10 mouse cellular contexts compared by ENCODE assay signal in genomic region chr1:65046401-65047109, GRCm38 (mm10). TPM values are rescaled to one million over a fixed set of nuclear protein-coding genes. Genes with fewer than 3 reads are reported as not detected.
A peak's percentile ranks its signal among the peaks of the same experiment; 100 is the strongest.
DNase-seq lines count a peak whose midpoint lies in the region; ATAC-seq and TF ChIP-seq lines count a peak whose summit lies in the region.
"Had no signal": no experiment of that assay in that cellular context is flagged by ENCODE, and none has a peak within 500 bp of the region (broad histone marks: within the 10 kb centered on the region; RNA-seq: fewer than 3 reads in every experiment).

No protein-coding gene starts in this region.

- no peak overlapping the region for H3K4me2 ChIP-seq in liver, embryonic 12.5 days
- H3K4me2 ChIP-seq: neural tube, embryonic 12.5 days had no signal

- intact Hi-C loops in heart, postnatal 14 days (cut with DNase I) = loop anchor here (5.0 kb wide), 1 partner anchor 131 kb away; no protein-coding TSS in a partner anchor

- H3K4me3 ChIP-seq in liver, adult 2 months (ENCODE audit: insufficient read depth, low read depth, low read length) = no peak overlapping the region
- no peak overlapping the region for H3K4me3 ChIP-seq in liver, embryonic 12.5 days
- H3K4me3 ChIP-seq: neural tube, embryonic 12.5 days had no signal

- CTCF ChIA-PET in Patski (lab: Charles Lee) = interaction anchor here (1.5 to 1.8 kb wide), 2 partner anchors 11 to 133 kb away, joined by 3 to 12 read pairs; no protein-coding TSS in a partner anchor

- WGBS in liver, adult 2 months = 32% methylated on average over 8 of the region's 8 CpGs
- 27% methylated on average over 8 of the region's 8 CpGs for WGBS in liver, embryonic 12.5 days (ENCODE audit: insufficient replicate concordance)

- POLR2A ChIA-PET in Patski (lab: Charles Lee) = interaction anchor here (1.5 kb wide), 1 partner anchor 133 kb away, joined by 3 read pairs; no protein-coding TSS in a partner anchor

- H3K9ac ChIP-seq in liver, adult 2 months (ENCODE audit: low read depth, low read length) = no peak overlapping the region
- H3K9ac ChIP-seq in liver, embryonic 12.5 days = no peak overlapping the region
- H3K9ac ChIP-seq: neural tube, embryonic 12.5 days had no signal

- H3K27ac ChIP-seq in liver, adult 2 months (replicated peaks; ENCODE audit: insufficient read depth, low read depth, low read length) = no peak overlapping the region
- no peak overlapping the region for H3K27ac ChIP-seq in liver, embryonic 12.5 days
- H3K27ac ChIP-seq: neural tube, embryonic 12.5 days had no signal

- no peaks in the 10 kb centered on the region for H3K27me3 ChIP-seq in liver, adult 2 months (ENCODE audit: control insufficient read depth, insufficient read depth, low read length)
- no peaks in the 10 kb centered on the region for H3K27me3 ChIP-seq in liver, embryonic 12.5 days (replicated peaks)
- peaks cover 26% of the 10 kb centered on the region for H3K27me3 ChIP-seq in Patski
- H3K27me3 ChIP-seq: neural tube, embryonic 12.5 days had no signal

- in situ Hi-C loops in Patski (cut with MboI; ENCODE audit: low pct_unique_long_range_greater_than_20kb) = loop anchor here (5.0 kb wide), 1 partner anchor 131 kb away; no protein-coding TSS in a partner anchor

- 0 out of 2 replicates have a peak, but pooled peaks have one; percentile 23 for TF ChIP-seq CTCF in liver, adult 2 months (IDR thresholded peaks at IDR 0.05; ENCODE audit: low read depth, low read length)
- TF ChIP-seq CTCF in Patski (IDR thresholded peaks at IDR 0.05) = peak; percentile 80

- DNase-seq in cerebellum, adult 8-10 months = peak; percentile 10
- no peak for DNase-seq in cerebellum, adult 9-11 months
- DNase-seq in liver, adult 2 months (ENCODE audit: extremely low read depth, low read depth, low spot score) = peak; percentile 26
- DNase-seq in Patski (ENCODE audit: low read depth, low spot score) = peak; percentile 4
- DNase-seq in heart, postnatal 14 days = peak; percentile 4 to 41
- DNase-seq in lung, postnatal 10 days = peak; percentile 39
- DNase-seq in ovary, postnatal 10 days (ENCODE audit: low spot score) = no peak

- no peaks in the 10 kb centered on the region for H3K9me3 ChIP-seq in liver, embryonic 12.5 days (replicated peaks)
- H3K9me3 ChIP-seq: neural tube, embryonic 12.5 days had no signal

- H3K36me3 ChIP-seq in liver, adult 2 months (ENCODE audit: control insufficient read depth, insufficient read depth, low read length) = no peaks in the 10 kb centered on the region
- no peaks in the 10 kb centered on the region for H3K36me3 ChIP-seq in liver, embryonic 12.5 days
- H3K36me3 ChIP-seq: neural tube, embryonic 12.5 days had no signal

- no peaks in the 10 kb centered on the region for H3K79me2 ChIP-seq in liver, adult 2 months (ENCODE audit: control insufficient read depth, insufficient read depth, low read length)

- no peak for TF ChIP-seq POLR2A in liver, adult 2 months (IDR thresholded peaks at IDR 0.05; ENCODE audit: extremely low read depth, insufficient read depth, low read length)

- ATAC-seq in liver, embryonic 12.5 days = no peak
- ATAC-seq in Patski = no peak

- peaks cover 2% of the 10 kb centered on the region; the same call in 1 of the 2 replicates for H3K4me1 ChIP-seq in liver, adult 2 months (ENCODE audit: control insufficient read depth, insufficient read depth, low read length)
- H3K4me1 ChIP-seq in liver, embryonic 12.5 days = no peaks in the 10 kb centered on the region
- H3K4me1 ChIP-seq: neural tube, embryonic 12.5 days had no signal

RNA-seq across cellular contexts. Expression of gene Cryge, which starts 4.4 kb away (rescaled TPM):
- total RNA-seq in liver, adult 2 months (2014; rRNA removed) = not detected in 2 replicates
- polyA plus RNA-seq in liver, adult 2 months (2012; rRNA removed) = not detected in 2 replicates
- not detected in 2 replicates for polyA plus RNA-seq in liver, embryonic 12.5 days (2016; fragmentation: Nextera tagmentation; extraction: Ambion mirVana)
- not detected for polyA plus RNA-seq in Patski (2021)
- not detected for total RNA-seq in heart, postnatal 14 days (2021)
- total RNA-seq: hematopoietic stem cell, adult 5-6 weeks had no signal
- polyA plus RNA-seq: neural tube, embryonic 12.5 days had no signal

RNA-seq across cellular contexts. Expression of gene Akr1cl, which starts 14.0 kb away (rescaled TPM):
- 0.18 and 6.6 TPM in 2 replicates for total RNA-seq in liver, adult 2 months (2014; rRNA removed)
- polyA plus RNA-seq in liver, adult 2 months (2012; rRNA removed) = not detected in 2 replicates
- polyA plus RNA-seq in liver, embryonic 12.5 days (2016; fragmentation: Nextera tagmentation; extraction: Ambion mirVana) = not detected in 2 replicates
- not detected for polyA plus RNA-seq in Patski (2021)
- under 1 TPM in 1 of 2 experiments, not detected in 1; 0.29 TPM for total RNA-seq in heart, postnatal 14 days (2021)
- total RNA-seq: hematopoietic stem cell, adult 5-6 weeks had no signal
- polyA plus RNA-seq: neural tube, embryonic 12.5 days had no signal

RNA-seq across cellular contexts. Expression of gene Crygd, which starts 16.7 kb away (rescaled TPM):
- not detected in 2 replicates for total RNA-seq in liver, adult 2 months (2014; rRNA removed)
- polyA plus RNA-seq in liver, adult 2 months (2012; rRNA removed) = not detected in 2 replicates
- not detected in 2 replicates for polyA plus RNA-seq in liver, embryonic 12.5 days (2016; fragmentation: Nextera tagmentation; extraction: Ambion mirVana)
- polyA plus RNA-seq in Patski (2021) = not detected
- total RNA-seq in heart, postnatal 14 days (2021) = not detected
- total RNA-seq: hematopoietic stem cell, adult 5-6 weeks had no signal
- polyA plus RNA-seq: neural tube, embryonic 12.5 days had no signal

RNA-seq across cellular contexts. Expression of gene Crygc, which starts 26.9 kb away (rescaled TPM):
- not detected in 2 replicates for total RNA-seq in liver, adult 2 months (2014; rRNA removed)
- not detected in 2 replicates for polyA plus RNA-seq in liver, adult 2 months (2012; rRNA removed)
- polyA plus RNA-seq in liver, embryonic 12.5 days (2016; fragmentation: Nextera tagmentation; extraction: Ambion mirVana) = not detected in 2 replicates
- polyA plus RNA-seq in Patski (2021) = not detected
- total RNA-seq in heart, postnatal 14 days (2021) = not detected
- total RNA-seq: hematopoietic stem cell, adult 5-6 weeks had no signal
- polyA plus RNA-seq: neural tube, embryonic 12.5 days had no signal

RNA-seq across cellular contexts. Expression of gene Crygb, which starts 35.5 kb away (rescaled TPM):
- not detected in 2 replicates for total RNA-seq in liver, adult 2 months (2014; rRNA removed)
- polyA plus RNA-seq in liver, adult 2 months (2012; rRNA removed) = not detected in 2 replicates
- not detected in 2 replicates for polyA plus RNA-seq in liver, embryonic 12.5 days (2016; fragmentation: Nextera tagmentation; extraction: Ambion mirVana)
- not detected for polyA plus RNA-seq in Patski (2021)
- total RNA-seq in heart, postnatal 14 days (2021) = not detected
- total RNA-seq: hematopoietic stem cell, adult 5-6 weeks had no signal
- polyA plus RNA-seq: neural tube, embryonic 12.5 days had no signal

Comparison
In these comparisons a context has a peak if more than half of its experiments do, and no peak if none do; other contexts are left out.
1. DNase-seq: peak in cerebellum, adult 8-10 months (single experiment), liver, adult 2 months (single experiment), Patski (single experiment), heart, postnatal 14 days (2 of 2) and lung, postnatal 10 days (single experiment); none in cerebellum, adult 9-11 months (single experiment) and ovary, postnatal 10 days (single experiment).